Mouse (Mus musculus): ENCODE measurements at regions not wholly inside any gene's neighbourhood (a gene's known extent, or its start where the extent isn't known, plus 50 kb on each side); places are given as distances from the start of the nearest gene placed in this dataset.

GRCm38 (mm10) chr9:8273253-8273652, 139.2 kb upstream of the Cep126 start:
- no peak for ATAC-seq (replicated peaks; ENCODE audit: low read depth, poor library complexity, severe bottlenecking)

GRCm38 (mm10) chr9:8249542-8249941, 115.4 kb upstream of the Cep126 start:
- ATAC-seq (replicated peaks; ENCODE audit: low read depth, poor library complexity, severe bottlenecking) = no peak

- ATAC-seq (replicated peaks; ENCODE audit: low read depth, poor library complexity, severe bottlenecking) = no peak
Observed at GRCm38 (mm10) chr9:8228078-8228477, 94.0 kb upstream of the Cep126 start.

GRCm38 (mm10) chr9:8226415-8226814, 92.3 kb upstream of the Cep126 start:
- ATAC-seq (replicated peaks; ENCODE audit: low read depth, poor library complexity, severe bottlenecking) = 0 out of 2 replicates have a peak, but pooled peaks have one; percentile 47

GRCm38 (mm10) chr9:8208855-8209254, 74.8 kb upstream of the Cep126 start:
- ATAC-seq (replicated peaks; ENCODE audit: low read depth, poor library complexity, severe bottlenecking) = peak; percentile 88

GRCm38 (mm10) chr9:8185433-8185832, 51.3 kb upstream of the Cep126 start:
- no peak for ATAC-seq (replicated peaks; ENCODE audit: low read depth, poor library complexity, severe bottlenecking)

Measured in common myeloid progenitor, adult 5-6 weeks (primary cell).